8 mouse cellular contexts compared by ENCODE assay signal in genomic region chr10:80226071-80226415, GRCm38 (mm10). TPM values are rescaled to one million over a fixed set of nuclear protein-coding genes. Genes with fewer than 3 reads are reported as not detected.
DNase-seq lines count a peak whose midpoint lies in the region; ATAC-seq lines count a peak whose summit lies in the region.

No protein-coding gene starts in this region.

- intact Hi-C loops in left cerebral cortex, postnatal 14 days (cut with DNase I) = no loop called here

- under 1% methylated on average over 14 of the region's 14 CpGs for WGBS in kidney, embryonic 15.5 days
- under 1% methylated on average over 14 of the region's 14 CpGs for WGBS in hindbrain, embryonic 14.5 days
- under 1% methylated on average over 14 of the region's 14 CpGs for WGBS in midbrain, embryonic 13.5 days

- H3K36me3 ChIP-seq in kidney, embryonic 15.5 days = peaks cover 29% of the 10 kb centered on the region
- peaks cover 22% of the 10 kb centered on the region for H3K36me3 ChIP-seq in hindbrain, embryonic 14.5 days (replicated peaks; ENCODE audit: control insufficient read depth, insufficient read depth)
- H3K36me3 ChIP-seq in midbrain, embryonic 13.5 days = 0 out of 2 replicates have a peak, but pooled peaks cover 4% of the 10 kb centered on the region

- peak overlapping the region; percentile 21 for H3K9ac ChIP-seq in kidney, embryonic 15.5 days
- H3K9ac ChIP-seq in hindbrain, embryonic 14.5 days = peak overlapping the region; percentile 18; the same call in 1 of the 2 replicates
- peak overlapping the region; percentile 89; the same call in 1 of the 2 replicates for H3K9ac ChIP-seq in midbrain, embryonic 13.5 days (replicated peaks)

- H3K27ac ChIP-seq in kidney, embryonic 15.5 days = peak overlapping the region; percentile 95
- H3K27ac ChIP-seq in brown adipose tissue, adult 24 weeks (replicated peaks; ENCODE audit: low read depth, low read length) = peak overlapping the region; percentile 82
- peak overlapping the region; percentile 96 for H3K27ac ChIP-seq in hindbrain, embryonic 14.5 days
- peak overlapping the region; percentile 94 for H3K27ac ChIP-seq in midbrain, embryonic 13.5 days

- ATAC-seq in kidney, embryonic 15.5 days (replicated peaks; ENCODE audit: low FRiP score) = 0 out of 2 replicates have a peak, but pooled peaks have one; percentile 2
- no peak for ATAC-seq in hindbrain, embryonic 14.5 days (ENCODE audit: low FRiP score)
- no peak for ATAC-seq in midbrain, embryonic 13.5 days

- H3K4me2 ChIP-seq in kidney, embryonic 15.5 days = peak overlapping the region; percentile 90
- H3K4me2 ChIP-seq in hindbrain, embryonic 14.5 days (replicated peaks) = peak overlapping the region; percentile 89
- peak overlapping the region; percentile 87 for H3K4me2 ChIP-seq in midbrain, embryonic 13.5 days (replicated peaks)

- H3K4me3 ChIP-seq in kidney, embryonic 15.5 days (replicated peaks) = peak overlapping the region; percentile 89
- H3K4me3 ChIP-seq in brown adipose tissue, adult 24 weeks (ENCODE audit: insufficient read depth, low read depth, low read length) = peak overlapping the region; percentile 37
- H3K4me3 ChIP-seq in hindbrain, embryonic 14.5 days (replicated peaks; ENCODE audit: low read length) = peak overlapping the region; percentile 74
- peak overlapping the region; percentile 64 for H3K4me3 ChIP-seq in midbrain, embryonic 13.5 days (replicated peaks)

- H3K27me3 ChIP-seq in kidney, embryonic 15.5 days = no peaks in the 10 kb centered on the region
- no peaks in the 10 kb centered on the region for H3K27me3 ChIP-seq in hindbrain, embryonic 14.5 days (ENCODE audit: control insufficient read depth, insufficient read depth, low read length)
- H3K27me3 ChIP-seq in midbrain, embryonic 13.5 days = no peaks in the 10 kb centered on the region

- H3K9me3 ChIP-seq in kidney, embryonic 15.5 days (replicated peaks) = no peaks in the 10 kb centered on the region
- no peaks in the 10 kb centered on the region for H3K9me3 ChIP-seq in hindbrain, embryonic 14.5 days (ENCODE audit: control insufficient read depth, low read length)
- H3K9me3 ChIP-seq in midbrain, embryonic 13.5 days = no peaks in the 10 kb centered on the region

- DNase-seq in kidney, postnatal 25 days = no peak
- DNase-seq in hindbrain, embryonic 14.5 days (ENCODE audit: low spot score) = no peak
- DNase-seq in B cell, adult 2 months = no peak
- no peak for DNase-seq in cerebellum, adult 18-20 months
- no peak for DNase-seq in left cerebral cortex, postnatal 14 days (ENCODE audit: low spot score in 2 of 2)

- peaks cover 45% of the 10 kb centered on the region for H3K4me1 ChIP-seq in kidney, embryonic 15.5 days
- H3K4me1 ChIP-seq in brown adipose tissue, adult 24 weeks (ENCODE audit: control insufficient read depth, insufficient read depth, insufficient read length, low read length) = peaks cover 15% of the 10 kb centered on the region
- H3K4me1 ChIP-seq in hindbrain, embryonic 14.5 days (replicated peaks; ENCODE audit: control insufficient read depth, insufficient read depth, low read length) = peaks cover 26% of the 10 kb centered on the region
- peaks cover 59% of the 10 kb centered on the region for H3K4me1 ChIP-seq in midbrain, embryonic 13.5 days (replicated peaks)

RNA-seq across cellular contexts. Expression of gene Mum1, which starts 0.2 kb away (rescaled TPM):
- 74.8 and 75.5 TPM in 2 replicates for polyA plus RNA-seq in kidney, embryonic 15.5 days (2015; fragmentation: Nextera tagmentation; extraction: Ambion mirVana)
- 9.7 and 11.1 TPM in 2 replicates for polyA plus RNA-seq in brown adipose tissue, adult 24 weeks (2012; ENCODE audit: insufficient read depth, insufficient read length, missing spikeins)
- 29.0 and 32.9 TPM in 2 replicates for polyA plus RNA-seq in hindbrain, embryonic 14.5 days (2014; fragmentation: Nextera tagmentation; extraction: Ambion mirVana)
- polyA plus RNA-seq in midbrain, embryonic 13.5 days (2015; fragmentation: Nextera tagmentation; extraction: Ambion mirVana) = 91.4 and 98.4 TPM in 2 replicates
- total RNA-seq in left cerebral cortex, postnatal 14 days (2021) = 10 to 100 TPM; 39.4 to 41.5 TPM

RNA-seq across cellular contexts. Expression of gene Ndufs7, which starts 22.9 kb away (rescaled TPM):
- 376 and 387 TPM in 2 replicates for polyA plus RNA-seq in kidney, embryonic 15.5 days (2015; fragmentation: Nextera tagmentation; extraction: Ambion mirVana)
- polyA plus RNA-seq in brown adipose tissue, adult 24 weeks (2012; ENCODE audit: insufficient read depth, insufficient read length, missing spikeins) = 732 and 1,152 TPM in 2 replicates
- polyA plus RNA-seq in hindbrain, embryonic 14.5 days (2014; fragmentation: Nextera tagmentation; extraction: Ambion mirVana) = 303 and 341 TPM in 2 replicates
- polyA plus RNA-seq in midbrain, embryonic 13.5 days (2015; fragmentation: Nextera tagmentation; extraction: Ambion mirVana) = 244 and 265 TPM in 2 replicates
- 100 to 1,000 TPM; 171 to 187 TPM for total RNA-seq in left cerebral cortex, postnatal 14 days (2021)

RNA-seq across cellular contexts. Expression of gene Gamt, which starts 34.8 kb away (rescaled TPM):
- polyA plus RNA-seq in kidney, embryonic 15.5 days (2015; fragmentation: Nextera tagmentation; extraction: Ambion mirVana) = 34.2 and 37.0 TPM in 2 replicates
- 10.5 and 17.8 TPM in 2 replicates for polyA plus RNA-seq in brown adipose tissue, adult 24 weeks (2012; ENCODE audit: insufficient read depth, insufficient read length, missing spikeins)
- polyA plus RNA-seq in hindbrain, embryonic 14.5 days (2014; fragmentation: Nextera tagmentation; extraction: Ambion mirVana) = 17.3 and 24.3 TPM in 2 replicates
- polyA plus RNA-seq in midbrain, embryonic 13.5 days (2015; fragmentation: Nextera tagmentation; extraction: Ambion mirVana) = 20.9 and 22.3 TPM in 2 replicates
- total RNA-seq in left cerebral cortex, postnatal 14 days (2021) = 10 to 100 TPM; 20.7 to 29.7 TPM

RNA-seq across cellular contexts. Expression of gene Dazap1, which starts 35.2 kb away (rescaled TPM):
- 56.3 and 58.5 TPM in 2 replicates for polyA plus RNA-seq in kidney, embryonic 15.5 days (2015; fragmentation: Nextera tagmentation; extraction: Ambion mirVana)
- 51.6 and 76.7 TPM in 2 replicates for polyA plus RNA-seq in brown adipose tissue, adult 24 weeks (2012; ENCODE audit: insufficient read depth, insufficient read length, missing spikeins)
- polyA plus RNA-seq in hindbrain, embryonic 14.5 days (2014; fragmentation: Nextera tagmentation; extraction: Ambion mirVana) = 35.2 and 36.3 TPM in 2 replicates
- 62.9 and 66.1 TPM in 2 replicates for polyA plus RNA-seq in midbrain, embryonic 13.5 days (2015; fragmentation: Nextera tagmentation; extraction: Ambion mirVana)
- 10 to 100 TPM; 84.3 to 84.9 TPM for total RNA-seq in left cerebral cortex, postnatal 14 days (2021)

RNA-seq across cellular contexts. Expression of gene Efna2, which starts 46.8 kb away (rescaled TPM):
- polyA plus RNA-seq in kidney, embryonic 15.5 days (2015; fragmentation: Nextera tagmentation; extraction: Ambion mirVana) = 15.4 and 17.0 TPM in 2 replicates
- 1.0 and 1.1 TPM in 2 replicates for polyA plus RNA-seq in brown adipose tissue, adult 24 weeks (2012; ENCODE audit: insufficient read depth, insufficient read length, missing spikeins)
- 25.9 and 26.2 TPM in 2 replicates for polyA plus RNA-seq in hindbrain, embryonic 14.5 days (2014; fragmentation: Nextera tagmentation; extraction: Ambion mirVana)
- 34.5 and 41.3 TPM in 2 replicates for polyA plus RNA-seq in midbrain, embryonic 13.5 days (2015; fragmentation: Nextera tagmentation; extraction: Ambion mirVana)
- 10 to 100 TPM; 13.9 to 14.3 TPM for total RNA-seq in left cerebral cortex, postnatal 14 days (2021)

Comparison
In these comparisons a context has a peak if more than half of its experiments do, and no peak if none do; other contexts are left out.
1. H3K4me3 ChIP-seq: peak in every context shown above with its lines; median percentile 89 in kidney, embryonic 15.5 days; 74 in hindbrain, embryonic 14.5 days; 64 in midbrain, embryonic 13.5 days; 37 in brown adipose tissue, adult 24 weeks.
2. H3K9ac ChIP-seq: peak in every context shown above with its lines; median percentile 89 in midbrain, embryonic 13.5 days; 21 in kidney, embryonic 15.5 days; 18 in hindbrain, embryonic 14.5 days.